Mouse (Mus musculus) limb, embryonic 11.5 days (tissue): ENCODE results near the gene Erg. TPM values are rescaled to one million over a fixed set of nuclear protein-coding genes. Genes with fewer than 3 reads are reported as not detected.

Experiments used
- ATAC-seq: fragments of 200-750 bp; cut with Nextera tagmentation; 2 replicates; pipeline ENCODE4 v1.8.0; 2017; ENCODE audit warnings: low read depth; ENCODE audit not compliant: insufficient number of reproducible peaks, low FRiP score, low TSS enrichment
- DNase-seq: peaks from one replicate; pipeline ENCODE4 v3.0.0-alpha.2; 2015; ENCODE audit warnings: low spot score
- H3K27ac ChIP-seq: fragments of 300-500 bp; sonication (generic); replicated peaks from 2 replicates; pipeline ENCODE4 v1.5.1; 2014; ENCODE audit warnings: low read depth, mild to moderate bottlenecking, low read length
- H3K27me3 ChIP-seq: fragments of 300-500 bp; sonication (generic); 2 replicates; pipeline ENCODE4 v1.6.1; 2014; ENCODE audit warnings: mild to moderate bottlenecking, low read length, mixed read lengths; ENCODE audit not compliant: control insufficient read depth, insufficient read depth
- H3K36me3 ChIP-seq: fragments of 300-500 bp; sonication (generic); 2 replicates; pipeline ENCODE4 v1.6.1; 2014; ENCODE audit warnings: mild to moderate bottlenecking, low read length, moderate library complexity, mixed read lengths; ENCODE audit not compliant: control insufficient read depth, insufficient read depth
- H3K4me1 ChIP-seq: fragments of 300-500 bp; sonication (generic); 2 replicates; pipeline ENCODE4 v1.6.1; 2014; ENCODE audit warnings: low read length, mixed read lengths; ENCODE audit not compliant: control insufficient read depth, insufficient read depth
- H3K4me2 ChIP-seq: fragments of 300-500 bp; sonication (generic); 2 replicates; pipeline ENCODE4 v1.6.1; 2014; ENCODE audit warnings: low read depth, mild to moderate bottlenecking, moderate library complexity; ENCODE audit not compliant: severe bottlenecking
- H3K4me3 ChIP-seq: fragments of 300-500 bp; sonication (generic); 2 replicates; pipeline ENCODE4 v1.5.1; 2014; ENCODE audit warnings: low read depth, low read length
- H3K9ac ChIP-seq: fragments of 300-500 bp; sonication (generic); 2 replicates; pipeline ENCODE4 v1.6.1; 2014; ENCODE audit warnings: mild to moderate bottlenecking, low read length
- H3K9me3 ChIP-seq: fragments of 300-500 bp; sonication (generic); 2 replicates; pipeline ENCODE4 v1.6.1; 2016; ENCODE audit warnings: low read length; ENCODE audit not compliant: control insufficient read depth
- WGBS: fragments of 180-500 bp; shearing (Covaris S2); extraction: QIAGEN DNeasy Blood & Tissue Kit; methylation state at CpG from one replicate; pipeline ENCODE4 v1.1.7; 2014; 5-methylcytosine and 5-hydroxymethylcytosine counted together
- polyA plus RNA-seq: library from polyadenylated mRNA; unstranded; fragments of >200 nt; fragmentation: Nextera tagmentation; extraction: Ambion mirVana; gene quantifications from 2 replicates; pipeline ENCODE4 v1.2.1, GENCODE M21; 2014

Erg gene
- polyA plus RNA-seq, 1 experiment from 2014 or later, result 5.1 TPM

GRCm38 (mm10) chr16:95532387-95533077 is 53.9 kb downstream of the Erg start:
- Histone ChIP-seq H3K4me2 (no peak overlapping the region), H3K9me3 (no peaks in the 10 kb centered on the region), H3K36me3 (no peaks in the 10 kb centered on the region), H3K4me3 (no peak overlapping the region), H3K27me3 (no peaks in the 10 kb centered on the region), H3K9ac (no peak overlapping the region), H3K4me1 (no peaks in the 10 kb centered on the region), H3K27ac (no peak overlapping the region)
- DNase-seq (no peak), ATAC-seq (no peak)
- 84% methylated on average over 13 of the region's 13 CpGs for WGBS

GRCm38 (mm10) chr16:95527561-95527960 is 58.8 kb downstream of the Erg start:
- DNase-seq (no peak), ATAC-seq (no peak)
- no peaks in the 10 kb centered on the region for H3K4me1 ChIP-seq
- no peaks in the 10 kb centered on the region for H3K36me3 ChIP-seq
- 89% methylated on average over 2 of the region's 2 CpGs for WGBS
- H3K9ac ChIP-seq, result no peak overlapping the region
- H3K4me2 ChIP-seq, result no peak overlapping the region
- no peaks in the 10 kb centered on the region for H3K9me3 ChIP-seq
- no peak overlapping the region for H3K4me3 ChIP-seq
- no peaks in the 10 kb centered on the region for H3K27me3 ChIP-seq
- H3K27ac ChIP-seq, result no peak overlapping the region

GRCm38 (mm10) chr16:95519520-95519919 is 66.9 kb downstream of the Erg start:
- peaks cover 7% of the 10 kb centered on the region; the same call in 1 of the 2 replicates for H3K4me1 ChIP-seq
- ATAC-seq, result no peak
- no peaks in the 10 kb centered on the region for H3K9me3 ChIP-seq
- no peak overlapping the region for H3K9ac ChIP-seq
- no peak overlapping the region for H3K4me3 ChIP-seq
- DNase-seq, result no peak
- WGBS, result 71% methylated on average over 8 of the region's 8 CpGs
- H3K36me3 ChIP-seq, result no peaks in the 10 kb centered on the region
- H3K27me3 ChIP-seq, result no peaks in the 10 kb centered on the region
- H3K27ac ChIP-seq, result no peak overlapping the region
- no peak overlapping the region for H3K4me2 ChIP-seq

GRCm38 (mm10) chr16:95506051-95506450 is 80.3 kb downstream of the Erg start:
- H3K9me3 ChIP-seq, result no peaks in the 10 kb centered on the region
- H3K4me2 ChIP-seq, result no peak overlapping the region
- H3K9ac ChIP-seq, result no peak overlapping the region
- DNase-seq (no peak), ATAC-seq (no peak)
- H3K4me3 ChIP-seq, result no peak overlapping the region
- 0 out of 2 replicates have a peak, but pooled peaks cover 2% of the 10 kb centered on the region for H3K4me1 ChIP-seq
- WGBS, result 70% methylated on average over 2 of the region's 2 CpGs
- H3K36me3 ChIP-seq, result no peaks in the 10 kb centered on the region
- no peaks in the 10 kb centered on the region for H3K27me3 ChIP-seq
- no peak overlapping the region for H3K27ac ChIP-seq

- no peaks in the 10 kb centered on the region for H3K36me3 ChIP-seq
- H3K4me3 ChIP-seq, result no peak overlapping the region
- DNase-seq, result no peak
- H3K9ac ChIP-seq, result no peak overlapping the region
- no peak overlapping the region for H3K4me2 ChIP-seq
- ATAC-seq, result no peak
- H3K9me3 ChIP-seq, result no peaks in the 10 kb centered on the region
- no peak overlapping the region for H3K27ac ChIP-seq
- H3K27me3 ChIP-seq, result no peaks in the 10 kb centered on the region
- 88% methylated on average over 10 of the region's 10 CpGs for WGBS
- peaks cover 8% of the 10 kb centered on the region; the same call in 1 of the 2 replicates for H3K4me1 ChIP-seq
Measured at GRCm38 (mm10) chr16:95496582-95497300, 89.7 kb downstream of the Erg start.

- H3K4me2 ChIP-seq, result no peak overlapping the region
- H3K4me1 ChIP-seq, result peaks cover 17% of the 10 kb centered on the region
- no peak overlapping the region for H3K27ac ChIP-seq
- H3K36me3 ChIP-seq, result no peaks in the 10 kb centered on the region
- WGBS, result 58% methylated on average over 3 of the region's 3 CpGs
- no peak overlapping the region for H3K4me3 ChIP-seq
- no peak for ATAC-seq
- no peaks in the 10 kb centered on the region for H3K27me3 ChIP-seq
- H3K9me3 ChIP-seq, result no peaks in the 10 kb centered on the region
- no peak overlapping the region for H3K9ac ChIP-seq
- peak; percentile 41 for DNase-seq
Measured at GRCm38 (mm10) chr16:95494108-95494507, 92.3 kb downstream of the Erg start.

- WGBS, result 23% methylated on average over 8 of the region's 8 CpGs
- no peak for ATAC-seq
- Histone ChIP-seq H3K9ac (no peak overlapping the region), H3K27ac (no peak overlapping the region), H3K27me3 (no peaks in the 10 kb centered on the region), H3K9me3 (no peaks in the 10 kb centered on the region), H3K4me2 (no peak overlapping the region), H3K36me3 (no peaks in the 10 kb centered on the region), H3K4me3 (no peak overlapping the region), H3K4me1 (peaks cover 17% of the 10 kb centered on the region)
- DNase-seq, result peak; percentile 47
Measured at GRCm38 (mm10) chr16:95493336-95493735, 93.1 kb downstream of the Erg start.

GRCm38 (mm10) chr16:95492146-95492545 is 94.2 kb downstream of the Erg start:
- DNase-seq, result no peak
- Histone ChIP-seq H3K4me1 (peaks cover 17% of the 10 kb centered on the region), H3K4me2 (no peak overlapping the region), H3K4me3 (no peak overlapping the region), H3K9ac (no peak overlapping the region), H3K36me3 (no peaks in the 10 kb centered on the region), H3K9me3 (no peaks in the 10 kb centered on the region), H3K27ac (no peak overlapping the region), H3K27me3 (no peaks in the 10 kb centered on the region)
- ATAC-seq, result no peak
- 84% methylated on average over 7 of the region's 7 CpGs for WGBS
